Mouse (Mus musculus) myocyte (in vitro differentiated cells): ENCODE measurements at regions not wholly inside any gene's neighbourhood (a gene's known extent, or its start where the extent isn't known, plus 50 kb on each side); places are given as distances from the start of the nearest gene placed in this dataset.

Experiments
- E2F4 ChIP-seq: IDR thresholded peaks from one replicate; pipeline ENCODE4 v1.6.1; 2011; ENCODE audit warnings: mild to moderate bottlenecking, control low read depth, moderate library complexity; ENCODE audit not compliant: insufficient read depth
- MAX ChIP-seq: IDR thresholded peaks from one replicate; pipeline ENCODE4 v1.6.1; 2011; ENCODE audit warnings: low read depth, mild to moderate bottlenecking, control low read depth
- MYOD1 ChIP-seq, 3 experiments: IDR thresholded peaks; one replicate each; pipeline ENCODE4 v1.6.1; 2011; ENCODE audit warnings: control low read depth in 2 of 3, low read depth in 2 of 3, mild to moderate bottlenecking in 2 of 3, moderate library complexity in 1 of 3; ENCODE audit not compliant: insufficient read length in 2 of 3, control insufficient read depth in 1 of 3
- MYOG ChIP-seq, 3 experiments: IDR thresholded peaks; one replicate each; pipeline ENCODE4 v1.6.1; 2011; ENCODE audit warnings: control low read depth in 2 of 3, low read depth in 2 of 3, mild to moderate bottlenecking in 2 of 3; ENCODE audit not compliant: insufficient read length in 2 of 3, control insufficient read depth in 1 of 3, insufficient read depth in 1 of 3
- POLR2A ChIP-seq: IDR thresholded peaks from one replicate; pipeline ENCODE4 v1.6.1; 2011; ENCODE audit warnings: low read depth, mild to moderate bottlenecking, control low read depth, moderate library complexity; ENCODE audit not compliant: insufficient read length
- POLR2AphosphoS2 ChIP-seq: IDR thresholded peaks from one replicate; pipeline ENCODE4 v1.6.1; 2011; ENCODE audit warnings: low read depth, control low read depth; ENCODE audit not compliant: insufficient read length
- TCF3 ChIP-seq: IDR thresholded peaks from one replicate; pipeline ENCODE4 v1.6.1; 2011; ENCODE audit warnings: low read depth, control low read depth; ENCODE audit not compliant: insufficient read length
- USF1 ChIP-seq: IDR thresholded peaks from one replicate; pipeline ENCODE4 v1.6.1; 2011; ENCODE audit warnings: low read depth, mild to moderate bottlenecking, control low read depth, moderate library complexity

- no peak for TF ChIP-seq POLR2A
- no peak for TF ChIP-seq MYOG (IDR thresholded peaks at IDR 0.05; ENCODE audit: control insufficient read depth in 1 of 3, insufficient read depth in 1 of 3, insufficient read length in 2 of 3, low read depth in 2 of 3)
- no peak for TF ChIP-seq E2F4
- no peak for TF ChIP-seq TCF3
- no peak for TF ChIP-seq MYOD1 (IDR thresholded peaks at IDR 0.05; ENCODE audit: control insufficient read depth in 1 of 3, insufficient read length in 2 of 3, low read depth in 2 of 3)
- TF ChIP-seq MAX, result no peak
- TF ChIP-seq USF1, result no peak
- TF ChIP-seq POLR2AphosphoS2, result no peak
Measured at GRCm38 (mm10) chr11:18171207-18171776, 217.6 kb upstream of the Etaa1 start.
